Mouse (Mus musculus) heart, embryonic 16.5 days (tissue): ENCODE results near the gene Mid1. TPM values are rescaled to one million over a fixed set of nuclear protein-coding genes. Genes with fewer than 3 reads are reported as not detected.

Experiments
- ATAC-seq: fragments of 200-750 bp; cut with Nextera tagmentation; replicated peaks from 2 replicates; pipeline ENCODE4 v1.8.0; 2017; ENCODE audit warnings: moderate number of reproducible peaks; ENCODE audit not compliant: insufficient read depth, low FRiP score; ENCODE audit errors: extremely low read depth
- H3K27ac ChIP-seq: fragments of 300-500 bp; sonication (generic); 2 replicates; pipeline ENCODE4 v1.5.1; 2014; ENCODE audit warnings: mild to moderate bottlenecking, low read length, control low read depth, moderate library complexity
- H3K27me3 ChIP-seq: fragments of 300-500 bp; sonication (generic); 2 replicates; pipeline ENCODE4 v1.6.1; 2014; ENCODE audit warnings: low read length, mixed read lengths; ENCODE audit not compliant: control insufficient read depth, insufficient read depth
- H3K36me3 ChIP-seq: fragments of 300-500 bp; sonication (generic); 2 replicates; pipeline ENCODE4 v1.6.1; 2014; ENCODE audit not compliant: control insufficient read depth, insufficient read depth
- H3K4me1 ChIP-seq: fragments of 300-500 bp; sonication (generic); 2 replicates; pipeline ENCODE4 v1.6.1; 2014; ENCODE audit warnings: low read length, mixed read lengths; ENCODE audit not compliant: control insufficient read depth, insufficient read depth
- H3K4me2 ChIP-seq: fragments of 300-500 bp; sonication (generic); 2 replicates; pipeline ENCODE4 v1.6.1; 2014; ENCODE audit warnings: low read depth, mild to moderate bottlenecking, control low read depth, low read length
- H3K4me3 ChIP-seq: fragments of 300-500 bp; sonication (generic); 2 replicates; pipeline ENCODE4 v1.5.1; 2014; ENCODE audit warnings: mild to moderate bottlenecking, control low read depth, low read length
- H3K9ac ChIP-seq: fragments of 300-500 bp; sonication (generic); 2 replicates; pipeline ENCODE4 v1.6.1; 2014; ENCODE audit warnings: low read length, control low read depth
- H3K9me3 ChIP-seq: fragments of 300-500 bp; sonication (generic); replicated peaks from 2 replicates; pipeline ENCODE4 v1.6.1; 2016; ENCODE audit warnings: low read length; ENCODE audit not compliant: control insufficient read depth
- WGBS: fragments of 180-500 bp; shearing (Covaris S2); extraction: QIAGEN DNeasy Blood & Tissue Kit; methylation state at CpG from one replicate; pipeline ENCODE4 v1.1.7; 2014; 5-methylcytosine and 5-hydroxymethylcytosine counted together
- polyA plus RNA-seq: library from polyadenylated mRNA; unstranded; fragments of >200 nt; fragmentation: Nextera tagmentation; extraction: Ambion mirVana; gene quantifications from 2 replicates; pipeline ENCODE4 v1.2.1, GENCODE M21; 2015

Gene Mid1
- polyA plus RNA-seq, 1 experiment from 2014 or later = 6.2 TPM

GRCm38 (mm10) chrX:169922541-169922940 lies 237.5 kb downstream of the Mid1 start:
- Histone ChIP-seq H3K27me3 (peaks cover 2% of the 10 kb centered on the region; the same call in 1 of the 2 replicates), H3K36me3 (peaks cover 4% of the 10 kb centered on the region; the same call in 1 of the 2 replicates), H3K27ac (no peak overlapping the region), H3K4me2 (no peak overlapping the region), H3K9ac (no peak overlapping the region), H3K4me1 (no peaks in the 10 kb centered on the region), H3K9me3 (no peaks in the 10 kb centered on the region), H3K4me3 (no peak overlapping the region)
- no peak for ATAC-seq
- WGBS = 84% methylated on average over 2 of the region's 2 CpGs

- Histone ChIP-seq H3K27ac (no peak overlapping the region), H3K9me3 (no peaks in the 10 kb centered on the region), H3K27me3 (peaks cover 2% of the 10 kb centered on the region; the same call in 1 of the 2 replicates), H3K9ac (no peak overlapping the region), H3K4me3 (no peak overlapping the region), H3K4me2 (no peak overlapping the region), H3K4me1 (no peaks in the 10 kb centered on the region), H3K36me3 (peaks cover 4% of the 10 kb centered on the region; the same call in 1 of the 2 replicates)
- 57% methylated on average over 1 of the region's 1 CpGs for WGBS
- ATAC-seq = no peak
These were observed 238.4 kb downstream of the Mid1 start for GRCm38 (mm10) chrX:169923417-169923816.

- Histone ChIP-seq H3K27me3 (peaks cover 2% of the 10 kb centered on the region; the same call in 1 of the 2 replicates), H3K9me3 (no peaks in the 10 kb centered on the region), H3K4me2 (no peak overlapping the region), H3K36me3 (peaks cover 4% of the 10 kb centered on the region; the same call in 1 of the 2 replicates), H3K9ac (no peak overlapping the region), H3K4me1 (no peaks in the 10 kb centered on the region), H3K27ac (no peak overlapping the region), H3K4me3 (no peak overlapping the region)
- ATAC-seq = no peak
- 49% methylated on average over 7 of the region's 7 CpGs for WGBS
These were observed 240.6 kb downstream of the Mid1 start for GRCm38 (mm10) chrX:169925600-169925999.

- no peaks in the 10 kb centered on the region for H3K9me3 ChIP-seq
- no peak overlapping the region for H3K27ac ChIP-seq
- ATAC-seq = no peak
- H3K9ac ChIP-seq = no peak overlapping the region
- peaks cover 4% of the 10 kb centered on the region; the same call in 1 of the 2 replicates for H3K36me3 ChIP-seq
- H3K4me1 ChIP-seq = no peaks in the 10 kb centered on the region
- no peaks in the 10 kb centered on the region for H3K27me3 ChIP-seq
- no peak overlapping the region for H3K4me3 ChIP-seq
- 76% methylated on average over 28 of the region's 28 CpGs for WGBS
- H3K4me2 ChIP-seq = no peak overlapping the region
These were observed 242.3 kb downstream of the Mid1 start for GRCm38 (mm10) chrX:169927110-169927817.

GRCm38 (mm10) chrX:169930868-169931267 lies 245.9 kb downstream of the Mid1 start:
- Histone ChIP-seq H3K27me3 (no peaks in the 10 kb centered on the region), H3K4me3 (no peak overlapping the region), H3K4me2 (no peak overlapping the region), H3K9ac (no peak overlapping the region), H3K36me3 (peaks cover 4% of the 10 kb centered on the region; the same call in 1 of the 2 replicates), H3K27ac (no peak overlapping the region), H3K4me1 (no peaks in the 10 kb centered on the region), H3K9me3 (no peaks in the 10 kb centered on the region)
- no peak for ATAC-seq
- WGBS = 65% methylated on average over 2 of the region's 2 CpGs

- Histone ChIP-seq H3K9ac (no peak overlapping the region), H3K4me3 (no peak overlapping the region), H3K4me2 (no peak overlapping the region), H3K4me1 (no peaks in the 10 kb centered on the region), H3K9me3 (no peaks in the 10 kb centered on the region), H3K27me3 (no peaks in the 10 kb centered on the region), H3K36me3 (no peaks in the 10 kb centered on the region), H3K27ac (no peak overlapping the region)
- whole genome bisulfite sequencing = 52% methylated on average over 3 of the region's 3 CpGs
- ATAC-seq = no peak
These were observed 248.2 kb downstream of the Mid1 start for GRCm38 (mm10) chrX:169933228-169933627.

- WGBS = 43% methylated on average over 5 of the region's 5 CpGs
- ATAC-seq = no peak
- Histone ChIP-seq H3K27me3 (no peaks in the 10 kb centered on the region), H3K4me1 (peaks cover 2% of the 10 kb centered on the region; the same call in 1 of the 2 replicates), H3K9ac (no peak overlapping the region), H3K9me3 (no peaks in the 10 kb centered on the region), H3K4me3 (no peak overlapping the region), H3K27ac (no peak overlapping the region), H3K4me2 (no peak overlapping the region), H3K36me3 (no peaks in the 10 kb centered on the region)
These were observed 252.2 kb downstream of the Mid1 start for GRCm38 (mm10) chrX:169937119-169937719.

GRCm38 (mm10) chrX:169940531-169940930 lies 255.5 kb downstream of the Mid1 start:
- Histone ChIP-seq H3K4me1 (peaks cover 2% of the 10 kb centered on the region; the same call in 1 of the 2 replicates), H3K4me3 (no peak overlapping the region), H3K27ac (no peak overlapping the region), H3K27me3 (no peaks in the 10 kb centered on the region), H3K9ac (no peak overlapping the region), H3K9me3 (no peaks in the 10 kb centered on the region), H3K4me2 (no peak overlapping the region), H3K36me3 (no peaks in the 10 kb centered on the region)
- ATAC-seq = no peak
- 80% methylated on average over 4 of the region's 4 CpGs for WGBS

- no peak overlapping the region for H3K27ac ChIP-seq
- H3K9ac ChIP-seq = no peak overlapping the region
- no peak overlapping the region for H3K4me2 ChIP-seq
- ATAC-seq = no peak
- WGBS = 89% methylated on average over 1 of the region's 1 CpGs
- peaks cover 2% of the 10 kb centered on the region; the same call in 1 of the 2 replicates for H3K4me1 ChIP-seq
- H3K27me3 ChIP-seq = no peaks in the 10 kb centered on the region
- H3K4me3 ChIP-seq = no peak overlapping the region
- no peaks in the 10 kb centered on the region for H3K9me3 ChIP-seq
- H3K36me3 ChIP-seq = no peaks in the 10 kb centered on the region
These were observed 265.6 kb downstream of the Mid1 start for GRCm38 (mm10) chrX:169950596-169950995.
